Mouse (Mus musculus) ES-CJ7 (cell line): ENCODE results near the gene Cd82.

Source experiments
- DNase-seq: peaks from one replicate; pipeline ENCODE4 v3.0.0; 2011; ENCODE audit warnings: low read depth, low spot score

Cd82 gene

DNA sequence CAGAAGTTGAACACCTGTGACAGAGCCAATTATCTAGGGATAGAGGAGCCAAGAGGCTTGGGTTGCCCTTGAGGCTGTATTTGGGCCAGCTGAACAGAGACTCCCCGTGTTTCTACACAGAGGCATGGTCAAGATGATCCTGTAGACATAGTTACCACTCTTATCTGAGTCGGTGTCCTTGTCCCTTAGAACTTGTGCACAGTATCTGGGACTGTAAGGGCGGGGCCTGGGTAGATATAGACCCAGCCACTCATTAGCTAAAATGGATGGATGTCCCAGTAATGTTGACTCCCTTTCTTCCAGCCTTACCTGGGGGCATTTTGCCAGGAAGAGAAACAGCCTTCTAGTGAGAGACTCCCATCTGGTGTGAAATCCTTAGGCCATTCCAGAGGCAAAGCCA, 3.4 kb upstream of the Cd82 start:
- DNase-seq = no peak

- DNase-seq = peak; percentile 92
Measured at GRCm38 (mm10) chr2:93461869-93462714, 848 bp downstream of the Cd82 start.

- no peak for DNase-seq
Measured at GRCm38 (mm10) chr2:93460786-93461469, 2.0 kb downstream of the Cd82 start.

DNA sequence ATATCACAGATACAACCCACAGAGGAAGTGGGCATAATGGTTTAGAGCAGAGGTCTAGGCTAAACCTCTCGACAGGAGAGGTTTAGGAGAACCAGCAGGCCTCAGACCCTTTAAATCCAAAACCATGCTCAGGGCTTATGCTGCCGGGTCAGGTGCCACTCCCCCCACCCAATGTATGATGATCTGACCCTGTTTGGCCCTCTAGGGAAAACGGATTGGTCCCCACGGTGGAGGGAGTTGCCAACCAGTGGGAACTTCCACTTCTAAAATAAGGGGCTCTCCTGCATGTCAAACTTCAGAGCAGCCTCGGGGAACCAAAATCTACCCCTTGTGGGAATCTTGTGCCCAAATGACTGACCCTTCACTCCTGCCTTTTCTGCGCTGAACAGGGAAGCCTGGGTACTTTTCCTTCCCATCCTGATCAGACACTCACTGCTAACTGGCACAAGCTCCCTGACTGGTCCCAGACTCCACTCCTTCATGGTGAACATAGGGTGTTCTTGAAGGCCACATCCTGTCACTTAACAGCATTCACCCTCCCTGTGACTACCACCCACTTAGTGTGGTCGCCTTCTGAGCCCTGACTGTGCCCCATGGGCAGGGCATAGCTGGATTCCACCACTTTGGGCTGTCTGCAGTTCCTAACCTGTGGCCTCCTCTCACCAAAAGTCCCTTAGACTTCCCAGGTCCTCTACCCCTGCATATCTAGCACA, 3.6 kb downstream of the Cd82 start:
- DNase-seq = no peak

DNA sequence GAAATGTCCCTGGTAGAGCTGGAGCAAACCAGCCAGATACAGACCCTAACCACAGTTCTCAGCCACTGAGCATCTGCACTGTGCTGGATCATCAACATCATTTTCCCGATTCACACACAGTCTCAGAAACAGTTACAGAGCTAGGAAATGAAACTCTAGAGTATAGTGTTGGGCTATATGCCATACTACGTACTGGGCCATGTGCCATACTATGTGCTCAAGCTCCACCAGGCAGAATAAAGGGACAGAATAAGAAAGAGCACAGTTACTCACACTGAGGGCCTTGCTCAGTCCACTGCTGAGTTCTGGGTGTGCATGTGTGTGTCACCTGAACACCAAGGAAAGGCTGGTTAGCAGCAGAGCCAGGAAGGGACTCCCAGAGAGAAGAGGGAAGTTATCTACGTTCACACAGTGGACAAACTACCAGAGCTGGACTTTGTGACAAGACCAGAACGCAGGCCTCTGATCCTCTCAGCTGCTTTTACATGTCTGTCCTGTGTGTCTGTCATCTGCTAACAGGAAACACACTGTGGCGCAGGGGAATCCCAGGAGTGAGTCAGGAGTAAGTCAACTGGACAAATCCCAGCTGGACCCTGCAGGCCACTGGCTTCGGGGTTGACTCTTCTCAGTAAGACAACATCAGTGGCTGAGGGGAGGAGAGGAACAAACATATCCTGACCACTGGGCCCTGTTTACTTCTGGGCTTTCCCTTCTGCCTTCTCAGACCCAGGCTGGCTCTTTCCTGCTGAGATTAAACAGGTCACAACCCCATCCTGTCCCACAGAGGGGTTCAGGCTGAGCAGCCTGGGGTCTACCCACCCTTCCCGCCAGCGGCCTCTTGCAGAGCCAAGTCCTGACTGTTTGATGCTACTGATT, 4.4 kb downstream of the Cd82 start:
- no peak for DNase-seq

GRCm38 (mm10) chr2:93457426-93458130, 5.4 kb downstream of the Cd82 start:
- no peak for DNase-seq

GRCm38 (mm10) chr2:93456140-93456539, 6.8 kb downstream of the Cd82 start:
- no peak for DNase-seq

DNA sequence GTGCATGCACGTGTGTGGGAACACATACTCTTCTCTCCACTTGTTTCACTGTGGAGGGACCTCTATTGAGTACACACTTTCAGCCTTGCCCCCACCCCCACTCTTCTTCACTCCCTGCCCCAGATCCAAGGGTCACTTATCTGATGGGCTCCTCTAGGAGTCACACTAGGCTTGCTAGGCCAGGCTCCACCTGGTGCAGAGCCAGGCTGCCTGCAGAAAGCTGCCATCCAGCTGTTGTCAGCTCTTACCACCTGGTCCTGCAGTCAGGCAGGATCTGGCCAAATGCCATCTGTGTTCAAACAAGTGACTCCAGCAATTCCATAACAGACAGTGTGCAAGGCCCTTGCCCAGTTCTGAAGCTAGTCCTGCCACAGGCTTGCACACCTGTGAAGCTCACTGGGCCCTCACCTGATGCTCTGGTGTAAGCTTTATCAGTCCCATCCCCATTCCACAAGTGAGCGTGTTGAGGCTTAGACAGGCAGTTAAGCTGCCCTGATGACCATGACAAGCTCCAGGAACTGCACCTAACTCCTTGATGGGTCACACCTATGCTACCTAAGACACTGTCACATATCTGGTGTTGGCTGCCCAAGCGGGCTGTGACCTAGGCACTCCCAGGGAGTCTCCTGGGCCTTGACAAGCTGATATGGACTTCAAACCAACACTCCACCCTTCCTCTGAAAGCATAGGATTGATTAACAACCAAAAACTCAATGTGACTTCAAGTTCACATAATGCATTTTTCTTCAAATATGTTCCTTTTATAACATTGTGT, 7.9 kb downstream of the Cd82 start:
- no peak for DNase-seq

- DNase-seq = no peak
Measured at GRCm38 (mm10) chr2:93454334-93454733, 8.6 kb downstream of the Cd82 start.

DNA sequence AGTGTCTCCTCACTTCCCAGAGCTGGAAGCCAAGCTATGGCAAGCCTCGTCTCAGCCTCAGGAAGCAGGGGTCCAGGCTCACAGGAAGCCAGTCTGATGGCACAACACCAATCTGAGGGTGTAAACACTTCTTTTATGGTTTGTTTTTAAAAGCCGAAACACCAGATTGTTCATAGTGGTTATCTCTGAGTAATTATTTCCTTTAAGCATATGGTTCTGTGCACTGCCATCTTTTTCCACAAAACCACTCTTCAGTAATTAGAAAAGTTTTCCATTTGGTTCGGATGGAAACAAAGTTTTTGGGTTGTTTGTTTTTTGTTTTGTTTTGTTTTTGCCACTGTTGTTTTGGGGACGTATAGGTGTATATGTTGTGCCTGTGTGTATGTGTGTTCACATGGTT, 9.9 kb downstream of the Cd82 start:
- no peak for DNase-seq

- DNase-seq = no peak
Measured at GRCm38 (mm10) chr2:93452506-93452905, 10.4 kb downstream of the Cd82 start.

DNA sequence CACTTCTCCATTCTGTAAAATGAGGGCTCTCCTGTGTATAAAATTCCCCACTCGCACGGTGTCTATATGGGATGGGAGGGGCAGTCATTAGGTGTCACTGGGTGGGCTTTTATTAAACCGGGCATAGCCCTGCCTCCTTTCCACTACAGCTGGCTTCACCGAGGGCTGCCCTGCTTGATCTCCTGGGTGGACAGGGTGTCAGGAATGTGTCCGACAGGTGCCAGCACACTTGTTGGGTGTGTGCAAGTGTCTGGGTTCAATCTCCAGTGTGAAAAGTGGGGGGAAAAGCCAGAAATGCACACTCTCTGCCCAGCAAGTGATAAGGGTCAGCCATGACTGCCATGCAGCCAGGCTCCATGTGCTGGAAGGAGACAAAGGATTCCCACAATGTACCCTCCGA, 10.9 kb downstream of the Cd82 start:
- no peak for DNase-seq

DNA sequence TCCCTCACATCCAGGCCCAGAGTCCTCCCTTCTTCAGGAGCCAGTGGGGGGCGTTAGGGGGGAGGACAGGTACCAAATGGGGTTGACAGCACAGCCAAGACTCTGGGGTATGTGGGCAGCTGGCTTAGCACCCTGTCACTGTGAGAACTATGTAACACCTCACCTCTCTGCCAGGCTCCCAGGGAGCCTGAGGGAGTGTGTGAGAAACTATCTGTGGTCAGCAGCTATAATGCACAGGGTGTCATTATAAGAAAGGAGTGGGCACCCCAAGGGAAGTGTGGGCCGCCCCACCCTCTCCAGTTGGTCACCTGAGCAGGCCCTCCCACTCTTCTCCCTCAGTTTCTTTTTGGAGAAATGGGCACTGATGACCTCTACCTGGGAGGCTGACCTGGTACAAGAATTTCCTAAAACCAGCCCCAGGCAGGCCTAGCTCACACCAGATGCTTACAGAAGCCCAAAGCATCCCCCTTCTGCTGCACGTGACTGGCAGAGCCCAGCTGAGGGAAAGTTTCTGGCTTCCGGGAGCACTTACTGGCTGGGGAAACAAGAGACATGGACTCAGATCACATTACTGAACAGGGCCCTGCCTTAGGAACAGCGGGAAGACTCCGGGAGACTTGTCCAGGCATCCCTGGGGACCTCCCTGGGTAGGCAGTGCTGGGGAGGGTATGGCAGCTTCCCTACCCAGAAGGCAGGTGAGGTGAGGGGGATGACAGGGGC, 11.6 kb downstream of the Cd82 start:
- no peak for DNase-seq

- no peak for DNase-seq
Measured at GRCm38 (mm10) chr2:93450695-93451094, 12.2 kb downstream of the Cd82 start.

- no peak for DNase-seq
Measured at GRCm38 (mm10) chr2:93449657-93450056, 13.3 kb downstream of the Cd82 start.

DNA sequence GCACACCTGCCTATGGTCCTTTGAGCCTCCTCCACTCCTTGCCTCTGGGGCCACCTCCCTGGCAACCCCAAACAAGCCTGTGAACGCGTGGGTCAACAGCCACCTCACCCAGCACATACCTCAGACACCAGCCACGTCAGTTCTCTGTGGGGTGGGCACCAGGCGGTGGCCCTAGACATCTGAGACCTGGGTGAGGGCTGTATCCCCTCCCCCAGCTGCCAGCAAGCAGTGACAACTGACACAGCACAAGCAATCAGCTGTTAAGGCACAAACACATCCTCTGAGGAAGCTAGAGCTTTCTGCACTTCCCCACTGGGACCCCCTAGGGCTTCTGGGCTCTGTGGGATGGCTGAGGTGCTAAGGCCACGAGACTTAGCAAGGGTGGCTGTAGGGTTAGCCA, 14.2 kb downstream of the Cd82 start:
- DNase-seq = no peak

- no peak for DNase-seq
Measured at GRCm38 (mm10) chr2:93447500-93448249, 15.3 kb downstream of the Cd82 start.

GRCm38 (mm10) chr2:93446606-93447353, 16.2 kb downstream of the Cd82 start:
- DNase-seq = no peak
